Mouse (Mus musculus) kidney, embryonic 16.5 days (tissue): ENCODE measurements around the gene Gde1. TPM values are rescaled to one million over a fixed set of nuclear protein-coding genes. Genes with fewer than 3 reads are reported as not detected.

Experiments
- ATAC-seq: fragments of 200-750 bp; cut with Nextera tagmentation; 2 replicates; pipeline ENCODE4 v1.8.0; 2017; ENCODE audit warnings: moderate TSS enrichment; ENCODE audit not compliant: low FRiP score, low TSS enrichment
- H3K27ac ChIP-seq: fragments of 300-500 bp; sonication (generic); 2 replicates; pipeline ENCODE4 v1.5.1; 2014; ENCODE audit warnings: low read length
- H3K27me3 ChIP-seq: fragments of 300-500 bp; sonication (generic); 2 replicates; pipeline ENCODE4 v1.6.1; 2014; ENCODE audit warnings: low read length, control low read depth, mixed read lengths; ENCODE audit not compliant: insufficient read depth
- H3K36me3 ChIP-seq: fragments of 300-500 bp; sonication (generic); 2 replicates; pipeline ENCODE4 v1.6.1; 2014; ENCODE audit warnings: low read length, control low read depth, mixed read lengths; ENCODE audit not compliant: insufficient read depth
- H3K4me1 ChIP-seq: fragments of 300-500 bp; sonication (generic); 2 replicates; pipeline ENCODE4 v1.6.1; 2014; ENCODE audit warnings: low read length, control low read depth, mixed read lengths; ENCODE audit not compliant: insufficient read depth
- H3K4me2 ChIP-seq: fragments of 300-500 bp; sonication (generic); replicated peaks from 2 replicates; pipeline ENCODE4 v1.6.1; 2014; ENCODE audit warnings: low read depth, low read length
- H3K4me3 ChIP-seq: fragments of 300-500 bp; sonication (generic); 2 replicates; pipeline ENCODE4 v1.5.1; 2014; ENCODE audit warnings: mild to moderate bottlenecking, low read length
- H3K9ac ChIP-seq: fragments of 300-500 bp; sonication (generic); replicated peaks from 2 replicates; pipeline ENCODE4 v1.6.1; 2014; ENCODE audit warnings: low read length
- H3K9me3 ChIP-seq: fragments of 300-500 bp; sonication (generic); 2 replicates; pipeline ENCODE4 v1.6.1; 2016; ENCODE audit warnings: low read length, control low read depth
- WGBS: fragments of 180-500 bp; shearing (Covaris S2); extraction: QIAGEN DNeasy Blood & Tissue Kit; methylation state at CpG from one replicate; pipeline ENCODE4 v1.1.7; 2014; 5-methylcytosine and 5-hydroxymethylcytosine counted together
- polyA plus RNA-seq: library from polyadenylated mRNA; unstranded; fragments of >200 nt; fragmentation: Nextera tagmentation; extraction: Ambion mirVana; gene quantifications from 2 replicates; pipeline ENCODE4 v1.2.1, GENCODE M21; 2015

Gene Gde1
- 106 and 109 TPM in 2 replicates for polyA plus RNA-seq

- under 1% methylated on average over 65 of the region's 66 CpGs for WGBS
- H3K4me3 ChIP-seq: peak within 1 kb of the TSS; percentile 81
- H3K4me1 ChIP-seq: peaks cover 27% of the 10 kb centered on the region
- peak within 1 kb of the TSS; percentile 92 for H3K27ac ChIP-seq
- no peaks in the 10 kb centered on the region for H3K9me3 ChIP-seq
- H3K27me3 ChIP-seq: no peaks in the 10 kb centered on the region
- H3K9ac ChIP-seq: peak within 1 kb of the TSS; percentile 90
- peak within 1 kb of the TSS; percentile 88 for H3K4me2 ChIP-seq
- 0 out of 2 replicates have a peak, but pooled peaks cover 5% of the 10 kb centered on the region for H3K36me3 ChIP-seq
- peak; percentile 96 for ATAC-seq
These were observed at the start of gene Gde1 for GRCm38 (mm10) chr7:118705101-118705961. Gde1 (minus strand) TSS chr7:118705778.

GRCm38 (mm10) chr7:118751625-118752024 is 46.0 kb upstream of the Gde1 start:
- H3K27ac ChIP-seq: no peak overlapping the region
- WGBS: 89% methylated on average over 7 of the region's 7 CpGs
- H3K4me1 ChIP-seq: no peaks in the 10 kb centered on the region
- no peak overlapping the region for H3K4me3 ChIP-seq
- no peak overlapping the region for H3K9ac ChIP-seq
- no peak overlapping the region for H3K4me2 ChIP-seq
- no peak for ATAC-seq
- H3K27me3 ChIP-seq: no peaks in the 10 kb centered on the region
- peaks cover 81% of the 10 kb centered on the region for H3K36me3 ChIP-seq
- no peaks in the 10 kb centered on the region for H3K9me3 ChIP-seq

GRCm38 (mm10) chr7:118749706-118750105 is 44.1 kb upstream of the Gde1 start:
- H3K4me1 ChIP-seq: no peaks in the 10 kb centered on the region
- no peaks in the 10 kb centered on the region for H3K9me3 ChIP-seq
- 59% methylated on average over 8 of the region's 8 CpGs for WGBS
- no peak overlapping the region for H3K9ac ChIP-seq
- no peak overlapping the region for H3K27ac ChIP-seq
- no peak overlapping the region for H3K4me2 ChIP-seq
- no peaks in the 10 kb centered on the region for H3K27me3 ChIP-seq
- no peak for ATAC-seq
- H3K36me3 ChIP-seq: peaks cover 70% of the 10 kb centered on the region
- H3K4me3 ChIP-seq: no peak overlapping the region

- H3K9me3 ChIP-seq: no peaks in the 10 kb centered on the region
- H3K4me3 ChIP-seq: no peak overlapping the region
- H3K4me1 ChIP-seq: no peaks in the 10 kb centered on the region
- no peak overlapping the region for H3K27ac ChIP-seq
- WGBS: 92% methylated on average over 12 of the region's 12 CpGs
- no peaks in the 10 kb centered on the region for H3K27me3 ChIP-seq
- H3K9ac ChIP-seq: no peak overlapping the region
- H3K36me3 ChIP-seq: peaks cover 60% of the 10 kb centered on the region
- ATAC-seq: no peak
- H3K4me2 ChIP-seq: no peak overlapping the region
These were observed 42.5 kb upstream of the Gde1 start for GRCm38 (mm10) chr7:118747891-118748672.

GRCm38 (mm10) chr7:118744766-118745165 is 39.2 kb upstream of the Gde1 start:
- no peak for ATAC-seq
- 99% methylated on average over 5 of the region's 5 CpGs for WGBS
- H3K9me3 ChIP-seq: no peaks in the 10 kb centered on the region
- no peak overlapping the region for H3K9ac ChIP-seq
- peaks cover 30% of the 10 kb centered on the region for H3K36me3 ChIP-seq
- H3K27ac ChIP-seq: no peak overlapping the region
- no peak overlapping the region for H3K4me2 ChIP-seq
- no peaks in the 10 kb centered on the region for H3K27me3 ChIP-seq
- H3K4me1 ChIP-seq: peaks cover 7% of the 10 kb centered on the region
- no peak overlapping the region for H3K4me3 ChIP-seq

- no peak overlapping the region for H3K9ac ChIP-seq
- no peak overlapping the region for H3K4me2 ChIP-seq
- WGBS: 87% methylated on average over 6 of the region's 6 CpGs
- no peak for ATAC-seq
- H3K4me3 ChIP-seq: no peak overlapping the region
- H3K27me3 ChIP-seq: no peaks in the 10 kb centered on the region
- no peak overlapping the region for H3K27ac ChIP-seq
- peaks cover 7% of the 10 kb centered on the region for H3K4me1 ChIP-seq
- H3K36me3 ChIP-seq: peaks cover 10% of the 10 kb centered on the region
- no peaks in the 10 kb centered on the region for H3K9me3 ChIP-seq
These were observed 36.7 kb upstream of the Gde1 start for GRCm38 (mm10) chr7:118742278-118742677.

GRCm38 (mm10) chr7:118740532-118741338 is 35.2 kb upstream of the Gde1 start:
- H3K27me3 ChIP-seq: no peaks in the 10 kb centered on the region
- H3K4me1 ChIP-seq: peaks cover 7% of the 10 kb centered on the region
- peak overlapping the region; percentile 91 for H3K4me2 ChIP-seq
- H3K27ac ChIP-seq: peak overlapping the region; percentile 58; the same call in 1 of the 2 replicates
- peaks cover 5% of the 10 kb centered on the region; the same call in 1 of the 2 replicates for H3K36me3 ChIP-seq
- H3K4me3 ChIP-seq: peak overlapping the region; percentile 83
- WGBS: 2% methylated on average over 41 of the region's 41 CpGs
- peak; percentile 95 for ATAC-seq
- H3K9me3 ChIP-seq: no peaks in the 10 kb centered on the region
- H3K9ac ChIP-seq: peak overlapping the region; percentile 78

- Histone ChIP-seq H3K27ac (peak within 1 kb of the TSS; percentile 58; the same call in 1 of the 2 replicates), H3K9ac (peak within 1 kb of the TSS; percentile 78)
- WGBS: 1% methylated on average over 16 of the region's 16 CpGs
These were observed 34.5 kb upstream of the Gde1 start, which contains the start of gene Vps35l for GRCm38 (mm10) chr7:118739975-118740531. Vps35l (plus strand) TSS chr7:118740226.

GRCm38 (mm10) chr7:118738730-118739129 is 33.2 kb upstream of the Gde1 start:
- no peak overlapping the region for H3K9ac ChIP-seq
- peaks cover 7% of the 10 kb centered on the region for H3K4me1 ChIP-seq
- ATAC-seq: no peak
- H3K4me3 ChIP-seq: no peak overlapping the region
- WGBS: 79% methylated on average over 1 of the region's 1 CpGs
- peaks cover 8% of the 10 kb centered on the region for H3K36me3 ChIP-seq
- H3K27me3 ChIP-seq: no peaks in the 10 kb centered on the region
- H3K9me3 ChIP-seq: no peaks in the 10 kb centered on the region
- H3K4me2 ChIP-seq: no peak overlapping the region
- no peak overlapping the region for H3K27ac ChIP-seq

More at GRCm38 (mm10) chr7:118739975-118740531, 34.5 kb upstream of the Gde1 start, which contains the start of gene Vps35l:
- peaks cover 7% of the 10 kb centered on the region for H3K4me1 ChIP-seq
- H3K4me2 ChIP-seq: peak within 1 kb of the TSS; percentile 91
- H3K27me3 ChIP-seq: no peaks in the 10 kb centered on the region
- ATAC-seq: peak; percentile 86
- no peaks in the 10 kb centered on the region for H3K9me3 ChIP-seq
- peaks cover 5% of the 10 kb centered on the region for H3K36me3 ChIP-seq
- H3K4me3 ChIP-seq: peak within 1 kb of the TSS; percentile 83
